Mouse (Mus musculus) yolk sac, embryonic 10.5 days (tissue): Measurements from ENCODE around the gene Spata31d1a.
"Not testable (repeated sequence)": the region's sequence is repeated elsewhere in the genome, so short reads cannot be mapped to it uniquely, and the experiment has no call there.

Source experiments
- DNase-seq: peaks from one replicate; pipeline ENCODE4 v3.0.0-alpha.2; 2017; ENCODE audit warnings: low spot score

Gene Spata31d1a

GRCm38 (mm10) chr13:59710230-59710629, at the start of gene Spata31d1a:
Gene Spata31d1a (minus strand): TSS chr13:59710330.
- no peak for DNase-seq

- DNase-seq, result no peak
These were observed 46.8 kb upstream of the Spata31d1a start for GRCm38 (mm10) chr13:59756906-59757305.

- no peak for DNase-seq
These were observed 40.2 kb upstream of the Spata31d1a start for GRCm38 (mm10) chr13:59750310-59750709.

GRCm38 (mm10) chr13:59746711-59747110, 36.6 kb upstream of the Spata31d1a start, which contains the start of gene 1700014D04Rik:
Gene 1700014D04Rik (minus strand): TSS chr13:59746752.
- no peak for DNase-seq

- DNase-seq, result no peak
These were observed 36.0 kb upstream of the Spata31d1a start for GRCm38 (mm10) chr13:59746164-59746563.

- no peak for DNase-seq
These were observed 35.3 kb upstream of the Spata31d1a start for GRCm38 (mm10) chr13:59745462-59745861.

- DNase-seq, result no peak
These were observed 31.6 kb upstream of the Spata31d1a start for GRCm38 (mm10) chr13:59741697-59742096.

GRCm38 (mm10) chr13:59741096-59741495, 31.0 kb upstream of the Spata31d1a start:
- no peak for DNase-seq

- DNase-seq, result no peak
These were observed 29.3 kb upstream of the Spata31d1a start for GRCm38 (mm10) chr13:59739397-59739796.

- DNase-seq, result no peak
These were observed 28.3 kb upstream of the Spata31d1a start for GRCm38 (mm10) chr13:59738455-59738854.

- no peak for DNase-seq
These were observed 25.1 kb upstream of the Spata31d1a start for GRCm38 (mm10) chr13:59735190-59735589.

GRCm38 (mm10) chr13:59734347-59734746, 24.2 kb upstream of the Spata31d1a start:
- DNase-seq, result not testable (repeated sequence)

- DNase-seq, result no peak
These were observed 23.8 kb upstream of the Spata31d1a start for GRCm38 (mm10) chr13:59733936-59734335.

GRCm38 (mm10) chr13:59731652-59732051, 21.5 kb upstream of the Spata31d1a start, which contains the start of gene Spata31d1d:
Gene Spata31d1d (minus strand): TSS chr13:59731752.
- DNase-seq, result no peak

GRCm38 (mm10) chr13:59728378-59729093, 18.4 kb upstream of the Spata31d1a start:
- peak; percentile 77 for DNase-seq

GRCm38 (mm10) chr13:59726139-59726867, 16.2 kb upstream of the Spata31d1a start:
- no peak for DNase-seq

- not testable (repeated sequence) for DNase-seq
These were observed 12.0 kb upstream of the Spata31d1a start for GRCm38 (mm10) chr13:59722089-59722488.

- DNase-seq, result no peak
These were observed 9.3 kb upstream of the Spata31d1a start for GRCm38 (mm10) chr13:59719475-59719874.

- not testable (repeated sequence) for DNase-seq
These were observed 8.8 kb upstream of the Spata31d1a start for GRCm38 (mm10) chr13:59718857-59719440.

- DNase-seq, result no peak
These were observed 3.6 kb upstream of the Spata31d1a start for GRCm38 (mm10) chr13:59713710-59714109.

GRCm38 (mm10) chr13:59711984-59712383, 1.9 kb upstream of the Spata31d1a start, which contains the start of gene Spata31d1b:
Gene Spata31d1b (plus strand): TSS chr13:59712284.
- not testable (repeated sequence) for DNase-seq

- no peak for DNase-seq
These were observed 5.6 kb downstream of the Spata31d1a start for GRCm38 (mm10) chr13:59704562-59704961.

- DNase-seq, result no peak
These were observed 6.6 kb downstream of the Spata31d1a start for GRCm38 (mm10) chr13:59703514-59703913.
